Mouse (Mus musculus) CH12.LX (cell line): ENCODE measurements around the gene Dnm3.

Experiments used
- BHLHE40 ChIP-seq: IDR thresholded peaks from 2 replicates; pipeline ENCODE4 v1.6.1; 2011; ENCODE audit warnings: mild to moderate bottlenecking, low read depth, low read length, improper control_type of control experiment
- CTCF ChIP-seq, 2 experiments: IDR thresholded peaks in 1 of 2; conservative IDR thresholded peaks in 1 of 2; 2 replicates each; pipeline ENCODE4 v1.5.1; 2011 to 2012; ENCODE audit warnings: low read depth in 2 of 2, low read length in 2 of 2, improper control_type of control experiment in 1 of 2, inconsistent platforms in 1 of 2, mild to moderate bottlenecking in 1 of 2, moderate library complexity in 1 of 2
- EP300 ChIP-seq: IDR thresholded peaks from 2 replicates; pipeline ENCODE4 v1.6.1; 2011; ENCODE audit warnings: low read length, improper control_type of control experiment
- MAZ ChIP-seq: IDR thresholded peaks from 2 replicates; pipeline ENCODE4 v1.6.1; 2012; ENCODE audit warnings: low read depth, mild to moderate bottlenecking, inconsistent platforms, low read length, improper control_type of control experiment, moderate library complexity
- POLR2A ChIP-seq: IDR thresholded peaks from 2 replicates; pipeline ENCODE4 v1.6.1; 2011; ENCODE audit warnings: low read depth, mild to moderate bottlenecking, improper control_type of control experiment, low read length
- RCOR1 ChIP-seq: conservative IDR thresholded peaks from 2 replicates; pipeline ENCODE4 v1.6.1; 2012; ENCODE audit warnings: low read depth, mild to moderate bottlenecking, inconsistent platforms, low read length, improper control_type of control experiment
- SMC3 ChIP-seq: IDR thresholded peaks from 2 replicates; pipeline ENCODE4 v1.6.1; 2011; ENCODE audit warnings: low read depth, low read length, improper control_type of control experiment
- TCF12 ChIP-seq: IDR thresholded peaks from 2 replicates; pipeline ENCODE4 v1.6.1; 2014; ENCODE audit warnings: low read depth, mild to moderate bottlenecking, inconsistent platforms, low read length, improper control_type of control experiment
- UBTF ChIP-seq: IDR thresholded peaks from 2 replicates; pipeline ENCODE4 v1.6.1; 2012; ENCODE audit warnings: low read depth, mild to moderate bottlenecking, inconsistent platforms, low read length, improper control_type of control experiment, moderate library complexity

GRCm38 (mm10) chr1:162035800-162036460 lies 441.9 kb downstream of the Dnm3 start:
- TF ChIP-seq SMC3 (no peak), MAZ (no peak), CTCF (conservative IDR thresholded peaks at IDR 0.05 in 1 of 2, IDR thresholded peaks at IDR 0.05 in 1 of 2; ENCODE audit: low read depth in 2 of 2, low read length in 2 of 2) (no peak), RCOR1 (no peak), EP300 (no peak), POLR2A (no peak), BHLHE40 (no peak), TCF12 (no peak), UBTF (no peak)
